Mouse (Mus musculus) megakaryocyte-erythroid progenitor cell, adult 5-6 weeks (primary cell): ENCODE measurements around the gene Glo1. TPM values are rescaled to one million over a fixed set of nuclear protein-coding genes. Genes with fewer than 3 reads are reported as not detected.

Experiments
- ATAC-seq: replicated peaks from 2 replicates; pipeline ENCODE4 v1.8.0; 2016; ENCODE audit warnings: mild to moderate bottlenecking, inconsistent platforms; ENCODE audit not compliant: severe bottlenecking, poor library complexity, low FRiP score, low TSS enrichment
- total RNA-seq, 2 experiments: library from RNA; stranded (forward) in 1 of 2; stranded (reverse) in 1 of 2; fragments of 200-1000, 215-1000 nt in 1 of 2; fragments of >200 nt in 1 of 2; fragmentation: Nextera tagmentation in 1 of 2; gene quantifications; 2 replicates each; pipeline ENCODE4 v1.2.3; 2014 to 2017

Gene Glo1
- total RNA-seq, 2 experiments from 2014 or later: 174 to 194 TPM

GRCm38 (mm10) chr17:30618136-30618891, 8.4 kb downstream of the Glo1 start:
- ATAC-seq: no peak

GRCm38 (mm10) chr17:30616203-30616602, 10.5 kb downstream of the Glo1 start:
- ATAC-seq: peak; percentile 53

- no peak for ATAC-seq
These were observed 13.3 kb downstream of the Glo1 start for GRCm38 (mm10) chr17:30613350-30613749.

- ATAC-seq: peak; percentile 92
These were observed 14.4 kb downstream of the Glo1 start for GRCm38 (mm10) chr17:30612075-30612859.

GRCm38 (mm10) chr17:30611221-30612074, 15.2 kb downstream of the Glo1 start:
- ATAC-seq: no peak

- ATAC-seq: no peak
These were observed 15.9 kb downstream of the Glo1 start for GRCm38 (mm10) chr17:30610739-30611138.

GRCm38 (mm10) chr17:30609980-30610307, 16.7 kb downstream of the Glo1 start:
- ATAC-seq: no peak

GRCm38 (mm10) chr17:30609305-30609979, 17.2 kb downstream of the Glo1 start:
- ATAC-seq: peak; percentile 55

GRCm38 (mm10) chr17:30607909-30608495, 18.7 kb downstream of the Glo1 start:
- no peak for ATAC-seq

GRCm38 (mm10) chr17:30607330-30607729, 19.3 kb downstream of the Glo1 start:
- no peak for ATAC-seq

GRCm38 (mm10) chr17:30606634-30607081, 20.0 kb downstream of the Glo1 start:
- no peak for ATAC-seq

GRCm38 (mm10) chr17:30606206-30606605, 20.5 kb downstream of the Glo1 start:
- ATAC-seq: no peak

- ATAC-seq: no peak
These were observed 21.7 kb downstream of the Glo1 start for GRCm38 (mm10) chr17:30605001-30605400.

- no peak for ATAC-seq
These were observed 22.4 kb downstream of the Glo1 start for GRCm38 (mm10) chr17:30604296-30604695.

GRCm38 (mm10) chr17:30602175-30602574, 24.5 kb downstream of the Glo1 start:
- ATAC-seq: no peak

GRCm38 (mm10) chr17:30598300-30598699, 28.4 kb downstream of the Glo1 start:
- ATAC-seq: no peak

- no peak for ATAC-seq
These were observed 28.9 kb downstream of the Glo1 start for GRCm38 (mm10) chr17:30597786-30598185.

- ATAC-seq: no peak
These were observed 31.8 kb downstream of the Glo1 start for GRCm38 (mm10) chr17:30594846-30595245.

- no peak for ATAC-seq
These were observed 32.3 kb downstream of the Glo1 start for GRCm38 (mm10) chr17:30594407-30594806.
